Mouse (Mus musculus) MEL (cell line): ENCODE measurements around the gene C1qtnf1.

ENCODE experiments used
- CTCF ChIP-seq, 3 experiments: IDR thresholded peaks in 2 of 3; conservative IDR thresholded peaks in 1 of 3; 2 replicates each; pipeline ENCODE4 v1.5.1; 2011 to 2012; ENCODE audit warnings: low read length in 3 of 3, low read depth in 2 of 3, mild to moderate bottlenecking in 2 of 3, improper control_type of control experiment in 1 of 3, inconsistent platforms in 1 of 3, mixed read lengths in 1 of 3, moderate library complexity in 1 of 3; ENCODE audit not compliant: control insufficient read depth in 1 of 3, insufficient read depth in 1 of 3, poor library complexity in 1 of 3, severe bottlenecking in 1 of 3
- E2F4 ChIP-seq: IDR thresholded peaks from 2 replicates; pipeline ENCODE4 v1.6.1; 2011; ENCODE audit warnings: low read depth, low read length, improper control_type of control experiment, borderline replicate concordance
- EP300 ChIP-seq, 2 experiments: IDR thresholded peaks; 2 replicates each; pipeline ENCODE4 v1.6.1; 2011; ENCODE audit warnings: improper control_type of control experiment in 2 of 2, low read length in 2 of 2, low read depth in 1 of 2, mild to moderate bottlenecking in 1 of 2
- GATA1 ChIP-seq: IDR thresholded peaks from 2 replicates; pipeline ENCODE4 v1.6.1; 2011; ENCODE audit warnings: low read depth, low read length, improper control_type of control experiment
- KAT2A ChIP-seq: conservative IDR thresholded peaks from 2 replicates; pipeline ENCODE4 v1.6.1; 2012; ENCODE audit warnings: low read depth, low read length, improper control_type of control experiment, inconsistent platforms
- MAFK ChIP-seq: IDR thresholded peaks from 2 replicates; pipeline ENCODE4 v1.6.1; 2011; ENCODE audit warnings: low read depth, mild to moderate bottlenecking, low read length, improper control_type of control experiment, borderline replicate concordance
- MAZ ChIP-seq: IDR thresholded peaks from 2 replicates; pipeline ENCODE4 v1.6.1; 2012; ENCODE audit warnings: low read depth, mild to moderate bottlenecking, inconsistent platforms, low read length, improper control_type of control experiment
- MXI1 ChIP-seq: IDR thresholded peaks from 2 replicates; pipeline ENCODE4 v1.6.1; 2011; ENCODE audit warnings: mild to moderate bottlenecking, low read depth, low read length, improper control_type of control experiment
- POLR2AphosphoS2 ChIP-seq: IDR thresholded peaks from 2 replicates; pipeline ENCODE4 v1.6.1; 2011; ENCODE audit warnings: low read length, improper control_type of control experiment
- UBTF ChIP-seq: IDR thresholded peaks from 2 replicates; pipeline ENCODE4 v1.6.1; 2012; ENCODE audit warnings: low read depth, mild to moderate bottlenecking, inconsistent platforms, low read length, improper control_type of control experiment, moderate library complexity, borderline replicate concordance; ENCODE audit not compliant: insufficient read depth

DNA sequence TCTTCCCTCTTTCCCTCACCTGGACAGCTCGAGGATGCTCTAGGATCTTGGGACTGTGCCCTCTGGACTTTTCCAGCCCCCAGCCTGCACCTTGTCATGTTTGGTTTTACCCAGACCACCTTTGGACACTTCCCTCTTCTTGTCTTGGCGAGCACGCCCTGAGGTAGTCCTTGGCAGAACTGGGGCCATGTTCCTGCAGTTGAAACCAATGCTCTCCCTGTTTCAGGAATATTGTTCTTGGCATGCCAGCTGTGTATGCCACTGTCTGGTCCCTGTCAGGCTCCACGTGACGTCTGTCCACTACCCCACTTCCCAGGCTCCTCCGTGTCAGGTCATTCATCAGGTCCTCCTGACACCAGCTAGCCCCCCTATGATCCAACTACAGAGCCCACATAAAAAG, 49.3 kb upstream of the C1qtnf1 start:
- TF ChIP-seq GATA1 (no peak), POLR2AphosphoS2 (no peak), EP300 (IDR thresholded peaks at IDR 0.05; ENCODE audit: low read depth in 1 of 2, low read length in 2 of 2) (no peak), KAT2A (no peak), CTCF (IDR thresholded peaks at IDR 0.05 in 2 of 3, conservative IDR thresholded peaks at IDR 0.05 in 1 of 3; ENCODE audit: control insufficient read depth in 1 of 3, insufficient read depth in 1 of 3, low read depth in 2 of 3, low read length in 3 of 3, poor library complexity in 1 of 3, severe bottlenecking in 1 of 3) (no peak), MXI1 (no peak), MAZ (no peak), UBTF (no peak), MAFK (no peak), E2F4 (no peak)
